Mouse (Mus musculus) monocyte, adult 2 months (primary cell): ENCODE data around the gene Slc43a2.

Experiments
- DNase-seq, 2 experiments: peaks; one replicate each; pipeline ENCODE4 v3.0.0; 2022; ENCODE audit warnings: low spot score in 2 of 2, low read depth in 1 of 2

Slc43a2 gene

GRCm38 (mm10) chr11:75529771-75530170, 1.7 kb upstream of the Slc43a2 start:
- DNase-seq, result no peak

- peak; percentile 87 to 93 for DNase-seq
Observed at GRCm38 (mm10) chr11:75530325-75530724, 1.2 kb upstream of the Slc43a2 start.

- peak in 1 of 2 experiments; percentile 21 for DNase-seq
Observed at GRCm38 (mm10) chr11:75530845-75531373, 585 bp upstream of the Slc43a2 start.

GRCm38 (mm10) chr11:75532340-75533277, 1.1 kb downstream of the Slc43a2 start:
- peak in 1 of 2 experiments; percentile 35 for DNase-seq

GRCm38 (mm10) chr11:75533314-75534015, 2.0 kb downstream of the Slc43a2 start:
- DNase-seq, result no peak

- DNase-seq, result no peak
Observed at GRCm38 (mm10) chr11:75534286-75535033, 3.0 kb downstream of the Slc43a2 start.

- no peak for DNase-seq
Observed at GRCm38 (mm10) chr11:75535106-75535795, 3.8 kb downstream of the Slc43a2 start.

- no peak for DNase-seq
Observed at GRCm38 (mm10) chr11:75536255-75537024, 4.9 kb downstream of the Slc43a2 start.

- DNase-seq, result no peak
Observed at GRCm38 (mm10) chr11:75537025-75537414, 5.5 kb downstream of the Slc43a2 start.

- DNase-seq, result no peak
Observed at GRCm38 (mm10) chr11:75537491-75538183, 6.1 kb downstream of the Slc43a2 start.

GRCm38 (mm10) chr11:75538184-75538969, 6.9 kb downstream of the Slc43a2 start:
- no peak for DNase-seq

- no peak for DNase-seq
Observed at GRCm38 (mm10) chr11:75538970-75539299, 7.4 kb downstream of the Slc43a2 start.

GRCm38 (mm10) chr11:75540209-75540608, 8.7 kb downstream of the Slc43a2 start:
- no peak for DNase-seq

GRCm38 (mm10) chr11:75540710-75541581, 9.5 kb downstream of the Slc43a2 start:
- DNase-seq, result peak in 1 of 2 experiments; percentile 27

- no peak for DNase-seq
Observed at GRCm38 (mm10) chr11:75544713-75545112, 13.2 kb downstream of the Slc43a2 start.

- DNase-seq, result no peak
Observed at GRCm38 (mm10) chr11:75546057-75546456, 14.6 kb downstream of the Slc43a2 start.

GRCm38 (mm10) chr11:75549658-75550111, 18.2 kb downstream of the Slc43a2 start:
- peak in 1 of 2 experiments; percentile 46 for DNase-seq
